Mouse (Mus musculus): Measurements from ENCODE around the gene Prkab1. TPM values are rescaled to one million over a fixed set of nuclear protein-coding genes. Genes with fewer than 3 reads are reported as not detected.

Gene Prkab1
- polyA plus RNA-seq, 1 experiment from 2014 or later = 50.1 TPM

- Histone ChIP-seq H3K4me2 (peak overlapping the region; percentile 58), H3K4me3 (replicated peaks) (peak overlapping the region; percentile 26), H3K27ac (replicated peaks) (no peak overlapping the region), H3K36me3 (no peaks in the 10 kb centered on the region), H3K4me1 (peaks cover 12% of the 10 kb centered on the region), H3K27me3 (replicated peaks) (no peaks in the 10 kb centered on the region), H3K9me3 (replicated peaks) (no peaks in the 10 kb centered on the region), H3K9ac (replicated peaks) (peak overlapping the region; percentile 34; the same call in 1 of the 2 replicates)
- peak; percentile 57; the same call in 1 of the 2 replicates for ATAC-seq (ENCODE audit: low FRiP score)
- 8% methylated on average over 19 of the region's 19 CpGs for WGBS
These were observed 6.4 kb upstream of the Prkab1 start for GRCm38 (mm10) chr5:116030566-116031189.

GRCm38 (mm10) chr5:116029071-116029470 is 4.8 kb upstream of the Prkab1 start:
- Histone ChIP-seq H3K4me1 (peaks cover 16% of the 10 kb centered on the region), H3K36me3 (no peaks in the 10 kb centered on the region), H3K27ac (replicated peaks) (no peak overlapping the region), H3K9ac (replicated peaks) (no peak overlapping the region), H3K9me3 (replicated peaks) (no peaks in the 10 kb centered on the region), H3K27me3 (replicated peaks) (no peaks in the 10 kb centered on the region), H3K4me2 (no peak overlapping the region), H3K4me3 (replicated peaks) (no peak overlapping the region)
- 84% methylated on average over 7 of the region's 7 CpGs for WGBS
- ATAC-seq (ENCODE audit: low FRiP score) = no peak

DNA sequence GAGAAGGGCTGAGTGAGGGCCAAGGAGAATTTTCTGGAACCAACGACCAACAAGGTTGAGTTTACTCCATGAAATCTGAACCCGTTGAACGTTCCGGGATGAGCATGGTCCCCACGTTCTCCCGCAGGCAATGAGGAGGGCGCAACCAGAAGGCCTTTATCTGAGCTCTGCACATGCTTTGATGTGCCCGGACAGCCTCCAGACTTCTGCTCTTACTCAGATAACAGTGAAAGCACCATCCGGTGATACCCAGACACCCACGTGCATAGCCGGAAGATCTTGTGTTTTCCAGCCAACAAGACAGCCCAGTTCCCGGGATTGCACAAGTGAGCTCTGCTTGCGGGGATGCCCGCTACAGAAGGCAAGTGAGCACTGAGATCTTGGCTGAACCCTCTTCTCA is 2.3 kb upstream of the Prkab1 start:
- H3K9me3 ChIP-seq (replicated peaks) = no peaks in the 10 kb centered on the region
- WGBS = 91% methylated on average over 14 of the region's 14 CpGs
- no peak for ATAC-seq (ENCODE audit: low FRiP score)

GRCm38 (mm10) chr5:116026107-116026506 is 1.8 kb upstream of the Prkab1 start:
- Histone ChIP-seq H3K4me2 (no peak overlapping the region), H3K4me3 (replicated peaks) (no peak overlapping the region), H3K9me3 (replicated peaks) (no peaks in the 10 kb centered on the region), H3K27me3 (replicated peaks) (no peaks in the 10 kb centered on the region), H3K4me1 (peaks cover 29% of the 10 kb centered on the region), H3K36me3 (peaks cover 2% of the 10 kb centered on the region; the same call in 1 of the 2 replicates), H3K27ac (replicated peaks) (no peak overlapping the region), H3K9ac (replicated peaks) (no peak overlapping the region)
- ATAC-seq (ENCODE audit: low FRiP score) = no peak
- WGBS = 93% methylated on average over 5 of the region's 5 CpGs

More for the DNA sequence above, 2.3 kb upstream of the Prkab1 start:
- Histone ChIP-seq H3K27me3 (replicated peaks) (no peaks in the 10 kb centered on the region), H3K27ac (replicated peaks) (no peak overlapping the region), H3K4me2 (no peak overlapping the region), H3K4me1 (peaks cover 32% of the 10 kb centered on the region), H3K4me3 (replicated peaks) (no peak overlapping the region), H3K9ac (replicated peaks) (no peak overlapping the region), H3K36me3 (no peaks in the 10 kb centered on the region; the same call in 1 of the 2 replicates)

DNA sequence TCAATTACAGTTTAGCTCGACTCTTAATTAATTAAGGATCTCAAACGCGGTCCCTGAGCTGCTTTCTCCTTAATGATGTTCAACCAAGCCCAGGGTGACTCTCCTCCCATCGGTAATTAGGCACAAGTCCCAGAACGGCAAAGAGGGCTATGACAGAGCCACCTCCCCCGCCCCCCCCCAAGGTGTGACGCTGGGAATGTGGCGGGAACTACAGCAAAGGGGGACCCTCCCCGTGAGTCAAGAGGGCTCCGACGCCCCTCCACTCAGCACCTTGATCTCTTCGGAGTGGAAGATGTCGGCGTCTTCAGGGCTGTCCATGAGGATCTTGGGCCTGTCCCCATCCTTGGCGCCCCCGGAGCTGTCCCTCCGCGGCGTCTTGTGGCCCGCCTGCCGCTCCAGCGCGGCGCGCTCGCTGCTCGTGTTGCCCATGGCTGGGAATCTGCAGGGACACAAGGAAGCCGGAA is 455 bp downstream of the Prkab1 start:
- no peaks in the 10 kb centered on the region for H3K9me3 ChIP-seq (replicated peaks)
- H3K27me3 ChIP-seq (replicated peaks) = no peaks in the 10 kb centered on the region
- H3K4me3 ChIP-seq (replicated peaks) = peak overlapping the region; percentile 97
- peak overlapping the region; percentile 92 for H3K4me2 ChIP-seq
- WGBS = under 1% methylated on average over 28 of the region's 28 CpGs
- H3K9ac ChIP-seq (replicated peaks) = peak overlapping the region; percentile 75
- ATAC-seq (ENCODE audit: low FRiP score) = peak; percentile 64
- H3K4me1 ChIP-seq = peaks cover 22% of the 10 kb centered on the region
- peaks cover 22% of the 10 kb centered on the region for H3K36me3 ChIP-seq
- H3K27ac ChIP-seq (replicated peaks) = peak overlapping the region; percentile 83

DNA sequence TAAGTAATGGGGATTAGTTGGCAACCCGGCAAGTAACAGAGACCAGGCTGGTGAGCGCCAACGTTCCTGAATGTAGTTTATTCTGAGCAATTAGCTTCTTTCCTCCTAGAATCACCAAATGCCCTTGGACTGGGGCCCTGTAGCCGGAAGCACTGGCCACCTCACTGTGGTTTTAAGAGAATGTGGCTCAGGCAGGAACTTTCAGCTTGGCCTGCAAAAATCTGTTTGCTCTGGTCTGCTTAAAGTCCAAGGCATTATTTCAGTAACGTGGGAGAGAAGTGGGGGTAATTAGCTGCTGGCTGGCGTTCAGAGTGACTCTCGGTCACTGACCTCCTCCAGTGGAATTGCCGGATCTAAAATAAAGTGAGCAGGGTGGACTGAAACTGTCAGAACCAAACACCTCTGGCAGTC is 1.1 kb downstream of the Prkab1 start:
- Histone ChIP-seq H3K27ac (replicated peaks) (0 out of 2 replicates have a peak overlapping the region, but pooled peaks have one; percentile 83), H3K4me1 (peaks cover 22% of the 10 kb centered on the region), H3K4me2 (peak overlapping the region; percentile 92), H3K9ac (replicated peaks) (peak overlapping the region; percentile 75), H3K36me3 (peaks cover 27% of the 10 kb centered on the region), H3K9me3 (replicated peaks) (no peaks in the 10 kb centered on the region), H3K4me3 (replicated peaks) (peak overlapping the region; percentile 97), H3K27me3 (replicated peaks) (no peaks in the 10 kb centered on the region)
- ATAC-seq (ENCODE audit: low FRiP score) = no peak
- 26% methylated on average over 8 of the region's 8 CpGs for WGBS

- H3K27ac ChIP-seq (replicated peaks) = no peak overlapping the region
- no peaks in the 10 kb centered on the region for H3K9me3 ChIP-seq (replicated peaks)
- H3K4me1 ChIP-seq = peaks cover 22% of the 10 kb centered on the region
- peak overlapping the region; percentile 97 for H3K4me3 ChIP-seq (replicated peaks)
- no peak for ATAC-seq (ENCODE audit: low FRiP score)
- H3K9ac ChIP-seq (replicated peaks) = peak overlapping the region; percentile 75; the same call in 1 of the 2 replicates
- no peaks in the 10 kb centered on the region for H3K27me3 ChIP-seq (replicated peaks)
- H3K4me2 ChIP-seq = peak overlapping the region; percentile 92
- WGBS = 89% methylated on average over 7 of the region's 7 CpGs
- peaks cover 32% of the 10 kb centered on the region for H3K36me3 ChIP-seq
These were observed 1.6 kb downstream of the Prkab1 start for GRCm38 (mm10) chr5:116022658-116023200.

DNA sequence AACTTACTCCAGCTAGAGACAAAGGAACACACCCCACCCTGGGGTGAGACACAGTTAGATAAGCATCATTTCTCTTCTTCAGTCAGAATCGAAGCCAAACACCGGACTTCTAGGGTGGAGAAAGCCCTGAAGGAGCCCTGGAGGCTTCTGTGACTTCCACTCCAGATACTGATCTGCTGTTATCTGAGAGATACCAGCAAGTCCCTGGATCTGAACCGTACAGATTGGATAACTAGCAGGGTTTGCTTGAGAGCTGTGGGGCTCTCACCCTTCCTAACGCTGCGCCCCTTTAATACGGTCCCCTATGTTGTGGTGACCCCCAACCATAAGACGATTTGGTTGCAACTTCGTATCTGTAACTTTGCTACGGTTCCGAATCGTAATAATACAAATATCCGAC is 2.2 kb downstream of the Prkab1 start:
- H3K4me1 ChIP-seq = peaks cover 22% of the 10 kb centered on the region
- H3K4me3 ChIP-seq (replicated peaks) = no peak overlapping the region
- no peaks in the 10 kb centered on the region for H3K27me3 ChIP-seq (replicated peaks)
- no peak overlapping the region for H3K9ac ChIP-seq (replicated peaks)
- H3K36me3 ChIP-seq = peaks cover 38% of the 10 kb centered on the region
- H3K9me3 ChIP-seq (replicated peaks) = no peaks in the 10 kb centered on the region
- WGBS = 96% methylated on average over 12 of the region's 12 CpGs
- no peak for ATAC-seq (ENCODE audit: low FRiP score)
- peak overlapping the region; percentile 92; the same call in 1 of the 2 replicates for H3K4me2 ChIP-seq
- H3K27ac ChIP-seq (replicated peaks) = no peak overlapping the region

- no peak overlapping the region for H3K9ac ChIP-seq (replicated peaks)
- no peak overlapping the region for H3K27ac ChIP-seq (replicated peaks)
- no peak overlapping the region for H3K4me3 ChIP-seq (replicated peaks)
- no peak overlapping the region for H3K4me2 ChIP-seq
- peaks cover 22% of the 10 kb centered on the region for H3K4me1 ChIP-seq
- no peak for ATAC-seq (ENCODE audit: low FRiP score)
- WGBS = 93% methylated on average over 14 of the region's 14 CpGs
- H3K9me3 ChIP-seq (replicated peaks) = no peaks in the 10 kb centered on the region
- H3K36me3 ChIP-seq = peaks cover 44% of the 10 kb centered on the region
- no peaks in the 10 kb centered on the region for H3K27me3 ChIP-seq (replicated peaks)
These were observed 2.8 kb downstream of the Prkab1 start for GRCm38 (mm10) chr5:116021552-116021951.

DNA sequence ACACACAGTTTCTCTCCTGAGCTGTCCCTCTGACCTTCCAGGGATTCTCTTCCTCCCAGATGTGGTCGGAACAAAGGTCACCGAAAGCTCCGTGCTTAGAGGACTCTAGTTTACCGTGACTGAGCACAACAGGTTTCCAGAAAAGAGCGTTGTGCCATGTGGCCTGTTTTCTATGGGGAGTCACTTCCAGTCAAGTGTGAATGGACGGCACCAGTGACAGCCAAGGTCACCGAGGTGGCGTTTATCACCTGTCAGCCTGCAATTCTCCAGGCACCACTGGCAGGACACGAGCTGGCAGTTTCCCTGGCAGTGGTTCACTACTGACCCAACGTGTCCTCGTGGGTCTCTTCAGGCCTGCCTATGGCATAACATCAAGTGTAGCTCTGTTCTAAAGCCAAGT is 4.9 kb downstream of the Prkab1 start:
- no peaks in the 10 kb centered on the region for H3K27me3 ChIP-seq (replicated peaks)
- H3K27ac ChIP-seq (replicated peaks) = no peak overlapping the region
- H3K36me3 ChIP-seq = peaks cover 66% of the 10 kb centered on the region
- WGBS = 70% methylated on average over 11 of the region's 11 CpGs
- no peak overlapping the region for H3K9ac ChIP-seq (replicated peaks)
- ATAC-seq (ENCODE audit: low FRiP score) = no peak
- peaks cover 19% of the 10 kb centered on the region for H3K4me1 ChIP-seq
- H3K4me2 ChIP-seq = no peak overlapping the region
- no peak overlapping the region for H3K4me3 ChIP-seq (replicated peaks)
- no peaks in the 10 kb centered on the region for H3K9me3 ChIP-seq (replicated peaks)

DNA sequence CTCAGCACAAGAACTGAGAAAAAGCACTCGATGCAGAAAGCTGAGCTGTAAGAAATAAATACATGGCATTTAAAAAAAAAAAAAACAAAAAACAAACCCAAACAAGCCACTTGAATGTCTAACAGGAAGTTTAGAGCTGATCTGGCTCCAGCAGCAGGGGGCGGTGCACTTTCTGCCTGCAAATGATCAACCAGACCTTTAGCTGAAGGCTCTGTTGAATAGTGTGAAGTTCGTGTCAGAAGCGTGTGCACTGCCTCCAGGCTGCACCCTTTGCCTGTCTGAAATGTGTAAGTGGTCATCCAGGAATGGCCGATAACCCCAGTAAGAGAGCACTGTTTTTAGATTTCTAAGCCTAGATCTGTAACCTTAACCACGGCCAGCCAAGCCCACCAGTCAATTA is 5.5 kb downstream of the Prkab1 start:
- Histone ChIP-seq H3K4me2 (no peak overlapping the region), H3K9me3 (replicated peaks) (no peaks in the 10 kb centered on the region), H3K4me1 (peaks cover 19% of the 10 kb centered on the region), H3K27ac (replicated peaks) (no peak overlapping the region), H3K36me3 (peaks cover 72% of the 10 kb centered on the region), H3K9ac (replicated peaks) (no peak overlapping the region), H3K27me3 (replicated peaks) (no peaks in the 10 kb centered on the region), H3K4me3 (replicated peaks) (no peak overlapping the region)
- 92% methylated on average over 6 of the region's 6 CpGs for WGBS
- ATAC-seq (ENCODE audit: low FRiP score) = no peak

GRCm38 (mm10) chr5:116018196-116018595 is 6.1 kb downstream of the Prkab1 start:
- peaks cover 13% of the 10 kb centered on the region for H3K4me1 ChIP-seq
- H3K4me3 ChIP-seq (replicated peaks) = no peak overlapping the region
- WGBS = 95% methylated on average over 9 of the region's 9 CpGs
- ATAC-seq (ENCODE audit: low FRiP score) = no peak
- no peaks in the 10 kb centered on the region for H3K27me3 ChIP-seq (replicated peaks)
- H3K36me3 ChIP-seq = peaks cover 78% of the 10 kb centered on the region
- H3K27ac ChIP-seq (replicated peaks) = no peak overlapping the region
- no peaks in the 10 kb centered on the region for H3K9me3 ChIP-seq (replicated peaks)
- H3K9ac ChIP-seq (replicated peaks) = no peak overlapping the region
- H3K4me2 ChIP-seq = no peak overlapping the region
